Mouse (Mus musculus): ENCODE results near the gene Hacd2.

DNA sequence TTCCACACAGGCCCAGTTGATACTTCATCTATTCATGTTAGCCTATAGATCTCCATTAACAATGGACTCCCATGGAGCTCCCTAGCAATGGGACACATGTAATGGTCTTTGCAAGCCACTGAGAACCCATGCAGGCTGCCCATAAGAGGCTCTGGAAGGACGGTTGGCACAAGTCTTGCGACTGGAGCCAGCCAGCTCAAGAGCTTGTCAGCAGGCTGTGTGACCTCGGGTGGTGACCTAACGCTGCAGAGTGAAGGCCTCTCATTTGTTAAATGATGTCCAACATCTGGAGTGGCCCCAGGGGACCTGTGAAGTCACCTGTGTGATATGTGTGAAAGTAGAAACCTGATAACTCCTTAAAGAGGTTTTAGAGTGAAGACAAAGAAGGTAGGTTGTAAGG, 25.2 kb upstream of the Hacd2 start:
- TF ChIP-seq EP300 (IDR thresholded peaks at IDR 0.05; ENCODE audit: low read length), result 0 out of 2 replicates have a peak, but pooled peaks have one; percentile 5
- TF ChIP-seq BHLHE40 (IDR thresholded peaks at IDR 0.05; ENCODE audit: low read depth, low read length), result peak; percentile 43
- TF ChIP-seq ZKSCAN1 (IDR thresholded peaks at IDR 0.05; ENCODE audit: borderline replicate concordance, low read depth, low read length), result no peak
- no peak for TF ChIP-seq POLR2A (IDR thresholded peaks at IDR 0.05; ENCODE audit: low read depth, low read length)
- TF ChIP-seq TCF12 (IDR thresholded peaks at IDR 0.05; ENCODE audit: low read depth, low read length), result no peak
- no peak for TF ChIP-seq CTCF (conservative IDR thresholded peaks at IDR 0.05 in 1 of 2, IDR thresholded peaks at IDR 0.05 in 1 of 2; ENCODE audit: low read depth in 2 of 2, low read length in 2 of 2)

Measured in CH12.LX (cell line).